Mouse (Mus musculus) small intestine, adult 2 months (tissue): ENCODE data around the gene Knl1. TPM values are rescaled to one million over a fixed set of nuclear protein-coding genes. Genes with fewer than 3 reads are reported as not detected.

Experiments used
- H3K27ac ChIP-seq: fragments of 200-500 bp; 2 replicates; pipeline ENCODE4 v1.5.1; 2012; ENCODE audit warnings: low read depth, low read length, control low read depth, inconsistent platforms; ENCODE audit not compliant: insufficient read depth
- H3K27me3 ChIP-seq: fragments of 200-500 bp; 2 replicates; pipeline ENCODE4 v1.6.1; 2012; ENCODE audit warnings: mild to moderate bottlenecking, moderate library complexity, low read length, inconsistent platforms; ENCODE audit not compliant: control insufficient read depth, insufficient read depth
- H3K36me3 ChIP-seq: fragments of 200-500 bp; 2 replicates; pipeline ENCODE4 v1.6.1; 2012; ENCODE audit warnings: mild to moderate bottlenecking, low read length, control low read depth, inconsistent platforms; ENCODE audit not compliant: control insufficient read depth, insufficient read depth
- H3K4me1 ChIP-seq: fragments of 200-500 bp; 2 replicates; pipeline ENCODE4 v1.6.1; 2012; ENCODE audit warnings: low read length, inconsistent platforms, mixed read lengths; ENCODE audit not compliant: control insufficient read depth, insufficient read depth, insufficient read length
- H3K4me3 ChIP-seq: fragments of 200-500 bp; 2 replicates; pipeline ENCODE4 v1.5.1; 2012; ENCODE audit warnings: low read depth, mild to moderate bottlenecking, control low read depth, inconsistent platforms, low read length, moderate library complexity
- CTCF ChIP-seq: fragments of 200-500 bp; IDR thresholded peaks from 2 replicates; pipeline ENCODE4 v1.5.1; 2012; ENCODE audit warnings: low read depth, mild to moderate bottlenecking, control low read depth, inconsistent platforms, low read length, moderate library complexity, mixed read lengths; ENCODE audit not compliant: insufficient replicate concordance, insufficient read length; ENCODE audit errors: extremely low read depth
- POLR2A ChIP-seq: fragments of 200-500 bp; IDR thresholded peaks from 2 replicates; pipeline ENCODE4 v1.6.1; 2012; ENCODE audit warnings: low read depth, mild to moderate bottlenecking, control low read depth, inconsistent platforms, low read length, moderate library complexity
- WGBS: fragments of 180-500 bp; shearing (Covaris S2); methylation state at CpG from one replicate; pipeline ENCODE4 v1.1.7; 2018; 5-methylcytosine and 5-hydroxymethylcytosine counted together
- polyA plus RNA-seq: library from polyadenylated mRNA; depleted of rRNA; stranded (reverse); fragments of >200 nt; gene quantifications from 2 replicates; pipeline ENCODE4 v1.2.3, GENCODE M21; 2012; rRNA removed

Knl1 gene
- polyA plus RNA-seq: 0.11 and 0.15 TPM in 2 replicates

GRCm38 (mm10) chr2:119046649-119047611 lies at the start of gene Knl1:
Gene Knl1 (plus strand): TSS chr2:119047119.
- H3K4me3 ChIP-seq: peak within 1 kb of the TSS; percentile 83
- TF ChIP-seq POLR2A (no peak), CTCF (no peak)
- H3K36me3 ChIP-seq: no peaks in the 10 kb centered on the region; the same call in 1 of the 2 replicates
- under 1% methylated on average over 76 of the region's 77 CpGs for WGBS
- peak within 1 kb of the TSS; percentile 85 for H3K27ac ChIP-seq
- H3K27me3 ChIP-seq: no peaks in the 10 kb centered on the region
- peaks cover 2% of the 10 kb centered on the region; the same call in 1 of the 2 replicates for H3K4me1 ChIP-seq

GRCm38 (mm10) chr2:118998115-118998866 lies 48.6 kb upstream of the Knl1 start:
- no peak for TF ChIP-seq CTCF
- TF ChIP-seq POLR2A: no peak
- Histone ChIP-seq H3K27me3 (no peaks in the 10 kb centered on the region), H3K27ac (no peak overlapping the region), H3K36me3 (no peaks in the 10 kb centered on the region), H3K4me1 (peaks cover 2% of the 10 kb centered on the region; the same call in 1 of the 2 replicates), H3K4me3 (no peak overlapping the region)
- WGBS: 26% methylated on average over 6 of the region's 6 CpGs

- no peaks in the 10 kb centered on the region for H3K27me3 ChIP-seq
- TF ChIP-seq CTCF (no peak), POLR2A (no peak)
- H3K27ac ChIP-seq: no peak overlapping the region
- no peak overlapping the region for H3K4me3 ChIP-seq
- H3K36me3 ChIP-seq: no peaks in the 10 kb centered on the region
- peaks cover 2% of the 10 kb centered on the region; the same call in 1 of the 2 replicates for H3K4me1 ChIP-seq
- 82% methylated on average over 3 of the region's 3 CpGs for WGBS
Observed at GRCm38 (mm10) chr2:118999025-118999639, 47.8 kb upstream of the Knl1 start.

- no peak overlapping the region for H3K4me3 ChIP-seq
- H3K27me3 ChIP-seq: no peaks in the 10 kb centered on the region
- 83% methylated on average over 7 of the region's 7 CpGs for WGBS
- H3K27ac ChIP-seq: no peak overlapping the region
- no peak for TF ChIP-seq CTCF
- no peak for TF ChIP-seq POLR2A
- H3K4me1 ChIP-seq: no peaks in the 10 kb centered on the region
- H3K36me3 ChIP-seq: no peaks in the 10 kb centered on the region
Observed at GRCm38 (mm10) chr2:119006886-119007285, 40.0 kb upstream of the Knl1 start.

GRCm38 (mm10) chr2:119009376-119009775 lies 37.5 kb upstream of the Knl1 start:
- WGBS: 92% methylated on average over 2 of the region's 2 CpGs
- TF ChIP-seq POLR2A: no peak
- TF ChIP-seq CTCF: no peak

GRCm38 (mm10) chr2:119014989-119015388 lies 31.9 kb upstream of the Knl1 start:
- Histone ChIP-seq H3K4me3 (no peak overlapping the region), H3K27ac (peak overlapping the region; percentile 67), H3K4me1 (peaks cover 9% of the 10 kb centered on the region; the same call in 1 of the 2 replicates), H3K27me3 (no peaks in the 10 kb centered on the region), H3K36me3 (peaks cover 21% of the 10 kb centered on the region)
- peak; percentile 10; the same call in 1 of the 2 replicates for TF ChIP-seq CTCF
- TF ChIP-seq POLR2A: no peak
- WGBS: 22% methylated on average over 7 of the region's 7 CpGs

More at GRCm38 (mm10) chr2:119009376-119009775, 37.5 kb upstream of the Knl1 start:
- no peaks in the 10 kb centered on the region for H3K4me1 ChIP-seq
- H3K4me3 ChIP-seq: no peak overlapping the region
- no peaks in the 10 kb centered on the region for H3K27me3 ChIP-seq
- H3K36me3 ChIP-seq: no peaks in the 10 kb centered on the region
- no peak overlapping the region for H3K27ac ChIP-seq
